Mouse (Mus musculus) heart, adult 18-20 months (tissue): ENCODE data around the gene Pm20d1. TPM values are rescaled to one million over a fixed set of nuclear protein-coding genes. Genes with fewer than 3 reads are reported as not detected.

Source experiments
- DNase-seq, 2 experiments: peaks; one replicate each; pipeline ENCODE4 v3.0.0; 2021 to 2022; ENCODE audit warnings: mixed read lengths in 1 of 2
- total RNA-seq, 2 experiments: library from RNA; stranded (reverse); gene quantifications; 2 replicates each; pipeline ENCODE4 v1.2.3; 2021

Pm20d1 gene
- total RNA-seq, 2 experiments from 2014 or later: 7.4 to 9.1 TPM

DNA sequence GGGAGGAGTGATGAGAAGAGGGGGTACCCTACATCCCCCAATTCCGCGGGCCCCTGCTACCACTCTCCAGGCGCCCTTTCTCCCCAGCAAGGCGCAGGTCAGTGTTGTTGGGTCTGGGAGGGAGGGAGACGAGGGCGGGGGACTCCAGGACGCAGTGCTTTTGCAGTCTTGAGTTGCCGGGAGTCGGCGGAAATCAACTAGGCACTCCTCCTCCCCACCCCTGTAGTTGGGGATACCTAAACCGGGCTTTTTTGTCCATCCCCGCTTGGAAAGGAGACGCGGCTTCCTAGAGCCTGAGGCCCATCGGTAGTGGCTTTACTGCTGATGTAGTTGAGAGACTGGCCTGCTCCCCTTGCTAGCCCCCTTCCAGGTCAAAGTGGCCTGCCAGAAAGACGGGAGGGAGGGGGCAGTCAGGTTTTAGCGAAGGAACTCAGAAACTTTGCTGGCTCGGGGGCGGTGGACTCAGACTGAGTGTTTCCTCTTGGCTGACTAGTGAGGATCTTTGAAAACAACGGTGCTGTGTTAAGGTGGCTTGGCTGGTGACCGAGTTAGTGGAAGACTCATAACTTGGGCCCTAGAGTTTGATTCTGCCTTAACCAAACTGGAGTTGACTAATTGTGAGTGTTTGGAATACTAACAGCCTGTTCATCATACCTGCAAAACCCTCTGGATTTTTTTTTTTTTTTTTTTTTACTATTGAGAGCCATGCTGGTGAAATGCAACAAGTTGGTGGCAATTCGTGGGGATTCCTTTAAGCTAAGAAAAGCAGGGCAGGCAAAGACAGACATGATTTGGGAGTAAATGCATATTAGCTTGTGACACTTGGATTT is 31.3 kb downstream of the Pm20d1 start:
- peak; percentile 43 to 64 for DNase-seq

DNA sequence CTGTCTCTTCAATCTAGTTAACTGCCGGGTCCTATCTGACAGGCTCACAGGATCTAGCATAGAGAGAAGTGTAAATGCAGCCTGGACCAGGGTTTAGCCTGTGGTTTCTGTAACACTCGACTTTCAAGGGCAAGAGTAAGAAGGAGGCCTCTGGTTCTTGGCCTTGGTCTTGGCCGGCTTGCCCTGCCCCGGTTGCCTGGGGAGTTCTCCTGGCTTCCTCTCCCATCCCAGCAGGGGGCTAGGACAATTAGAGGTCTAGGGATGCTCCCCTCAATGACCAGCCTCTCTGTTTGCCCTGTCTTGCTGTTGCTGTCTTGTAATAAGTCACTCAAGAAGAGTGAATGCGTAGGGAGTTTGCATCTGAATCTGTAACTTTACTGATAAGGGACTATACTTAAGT is 32.1 kb downstream of the Pm20d1 start:
- DNase-seq: peak in 1 of 2 experiments; percentile 19

DNA sequence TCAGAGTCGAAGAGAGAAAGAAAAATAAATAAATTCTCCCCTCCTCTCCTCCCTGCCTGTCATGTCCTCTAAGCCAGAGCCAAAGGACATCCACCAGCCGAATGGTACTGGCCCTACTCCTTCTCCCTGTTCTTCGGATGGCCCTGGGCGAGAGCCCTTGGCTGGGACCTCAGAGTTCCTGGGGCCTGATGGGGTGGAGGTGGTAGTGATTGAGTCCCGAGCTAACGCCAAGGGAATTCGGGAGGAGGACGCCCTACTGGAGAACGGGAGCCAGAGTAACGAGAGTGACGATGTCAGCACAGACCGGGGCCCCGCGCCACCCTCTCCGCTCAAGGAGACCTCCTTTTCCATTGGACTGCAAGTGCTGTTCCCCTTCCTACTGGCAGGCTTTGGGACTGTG is 33.4 kb downstream of the Pm20d1 start:
- DNase-seq: peak; percentile 48 to 67

DNA sequence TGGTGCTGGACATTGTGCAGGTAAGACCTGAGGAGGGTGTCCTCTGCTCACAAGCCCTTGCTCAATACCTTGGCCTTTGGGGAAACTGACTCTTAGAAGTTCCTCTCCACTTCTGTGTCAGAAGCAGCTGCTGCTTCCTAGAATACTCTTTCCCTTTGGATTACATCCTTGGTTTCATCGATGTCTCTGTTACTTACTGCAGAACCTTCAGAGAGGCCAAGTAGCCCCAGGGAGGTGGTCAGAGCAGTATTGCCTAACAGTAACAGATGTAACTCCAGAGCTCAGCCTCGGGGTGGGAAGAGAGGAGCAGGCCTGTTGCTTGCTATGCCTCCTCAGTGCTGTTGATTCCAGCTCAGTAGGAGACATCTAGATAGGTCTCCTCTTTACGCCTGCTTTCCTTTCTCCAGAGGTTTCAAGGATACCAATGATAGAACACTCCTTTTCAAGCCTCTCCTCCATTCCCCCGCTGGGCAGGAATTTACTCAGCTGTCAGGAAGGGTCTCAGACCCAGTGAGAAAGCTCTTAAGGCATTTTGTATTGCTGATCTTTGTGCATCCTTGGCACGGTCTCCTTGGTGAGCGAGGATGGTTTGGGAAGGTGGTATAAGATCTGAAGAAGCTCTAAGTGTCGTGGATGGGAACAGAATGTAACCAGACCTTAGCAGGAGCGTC is 33.9 kb downstream of the Pm20d1 start:
- DNase-seq: no peak

DNA sequence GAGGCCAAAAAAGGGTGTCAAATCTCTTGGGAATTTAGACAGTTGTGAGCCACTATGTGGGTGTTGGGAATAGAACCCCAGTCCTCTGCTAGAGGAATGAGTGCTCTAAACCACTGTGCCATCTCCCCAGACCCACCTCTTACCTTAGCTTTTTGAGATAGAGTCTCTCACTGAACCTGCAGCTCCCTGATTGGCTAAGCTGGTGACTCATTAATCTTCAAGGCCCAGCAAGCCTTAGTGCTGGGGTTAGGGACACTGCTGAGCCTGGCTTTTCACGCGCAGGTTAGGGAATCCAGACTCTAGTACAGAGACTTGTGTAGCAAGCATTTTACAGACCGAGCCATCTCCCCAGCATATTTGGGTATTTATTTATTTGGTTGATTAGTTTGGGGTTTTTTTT is 39.9 kb downstream of the Pm20d1 start:
- no peak for DNase-seq

DNA sequence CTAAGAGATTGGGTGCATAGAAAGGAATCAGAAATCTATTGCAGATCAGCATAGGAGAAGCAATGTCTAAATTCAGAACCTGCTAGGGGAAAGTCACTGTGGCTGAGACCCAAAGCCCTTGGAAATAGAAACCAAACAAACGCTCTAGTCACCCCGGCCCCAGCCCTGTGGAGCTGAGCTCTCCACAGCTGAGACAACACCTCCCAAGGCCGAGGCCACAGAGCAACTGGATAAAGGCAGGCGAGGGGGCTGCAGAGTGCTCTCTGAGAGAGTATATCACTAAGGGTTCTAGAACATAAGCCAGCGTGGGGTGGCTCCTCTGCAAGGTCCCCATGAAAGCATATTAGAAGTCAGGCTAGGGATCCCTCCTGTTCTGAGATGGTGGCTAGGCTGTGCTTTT is 41.4 kb downstream of the Pm20d1 start:
- DNase-seq: no peak

DNA sequence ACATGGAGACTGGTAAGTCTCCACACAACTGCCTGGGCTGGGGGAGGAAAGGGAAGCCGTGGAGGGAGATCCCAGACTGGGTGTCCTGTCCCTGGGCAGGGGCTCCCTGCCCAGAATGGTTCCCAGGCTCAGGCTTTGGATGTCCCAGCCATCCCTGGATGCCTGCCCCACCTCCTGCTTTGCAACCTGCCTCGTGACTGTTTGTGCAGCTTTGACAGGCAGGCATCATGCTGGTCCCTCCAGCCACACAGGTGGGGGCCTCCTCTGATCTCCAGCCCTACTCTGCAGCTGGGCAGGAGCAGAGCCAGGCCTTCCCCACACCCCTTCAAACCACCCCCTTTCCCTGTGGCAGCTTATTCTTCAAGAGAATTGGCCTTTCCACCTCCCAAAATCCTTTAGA is 42.1 kb downstream of the Pm20d1 start:
- DNase-seq: peak; percentile 62 to 70

DNA sequence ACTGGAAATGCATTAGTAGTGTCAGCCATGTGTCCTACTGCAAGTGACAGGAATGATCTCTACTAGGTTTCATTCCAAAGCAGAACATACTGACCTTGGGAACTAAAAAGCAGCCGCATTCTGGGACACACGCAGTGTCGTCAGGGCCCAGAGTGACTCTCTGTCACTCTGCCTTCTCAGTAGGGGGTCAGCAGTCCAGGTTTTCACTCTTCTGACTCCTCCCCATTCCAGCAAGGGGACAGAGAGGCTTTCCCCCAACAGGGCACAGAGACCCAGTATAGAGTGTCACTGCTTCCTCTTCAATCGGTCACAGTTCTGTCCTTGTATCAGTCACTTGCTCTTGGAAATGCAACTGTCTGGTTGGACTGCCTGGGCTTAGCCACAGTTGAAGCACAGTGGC is 45.0 kb downstream of the Pm20d1 start:
- DNase-seq: no peak

DNA sequence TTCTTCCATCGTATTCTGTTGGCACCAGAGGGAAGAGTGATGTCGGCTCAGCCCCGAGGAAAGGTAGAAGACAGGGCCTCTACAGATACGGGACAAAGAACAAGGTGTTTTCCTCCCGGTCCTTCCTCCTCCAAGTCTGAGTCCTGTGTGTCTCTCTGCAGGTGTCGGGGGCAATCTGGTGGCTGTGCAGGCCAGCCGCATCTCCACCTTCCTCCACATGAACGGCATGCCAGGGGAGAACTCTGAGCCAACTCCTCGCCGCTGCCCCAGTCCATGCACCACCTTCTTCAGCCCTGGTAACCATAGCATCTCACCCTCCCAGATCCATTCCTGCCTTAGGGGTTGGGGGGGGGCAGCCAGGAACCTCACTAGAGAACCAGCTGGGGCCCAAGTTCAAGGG is 46.6 kb downstream of the Pm20d1 start:
- DNase-seq: no peak

DNA sequence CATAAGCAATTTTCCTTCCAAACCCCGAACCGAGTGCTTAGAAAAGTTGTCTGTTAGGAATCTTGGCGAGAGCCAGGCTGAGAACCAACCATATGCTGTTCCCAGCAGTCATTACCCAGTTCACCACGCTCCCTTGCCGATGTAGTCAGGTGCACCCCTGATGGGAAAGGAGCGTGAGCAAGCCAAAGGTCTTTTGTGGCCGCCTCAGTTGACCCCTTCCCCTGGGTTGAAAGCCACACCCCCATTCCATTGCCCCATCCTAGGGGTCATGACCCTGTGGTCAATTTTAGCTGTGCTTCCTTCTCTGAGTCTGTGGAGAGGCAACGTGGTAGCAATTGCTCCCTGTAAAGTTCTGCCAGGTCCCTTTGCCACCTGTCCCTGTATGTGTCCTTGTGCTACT is 47.7 kb downstream of the Pm20d1 start:
- no peak for DNase-seq

DNA sequence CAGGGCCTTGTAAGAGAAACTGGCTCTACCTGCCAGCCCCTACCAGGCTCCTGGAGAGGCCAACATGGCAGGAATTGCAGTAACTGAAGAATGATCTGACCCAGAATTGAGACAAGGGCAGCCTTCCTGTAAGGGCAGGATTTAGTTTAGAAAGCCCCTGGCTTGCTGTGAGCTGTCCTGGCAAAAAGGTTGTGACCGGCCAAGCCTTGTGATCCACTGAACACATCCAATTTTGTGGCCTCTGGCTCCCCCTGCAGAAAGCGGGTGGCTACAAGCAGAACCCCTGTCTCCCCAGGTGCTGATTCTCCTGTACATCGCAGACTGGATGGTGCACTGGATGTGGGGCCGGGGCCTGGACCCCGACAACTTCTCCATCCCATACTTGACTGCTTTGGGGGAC is 49.1 kb downstream of the Pm20d1 start:
- DNase-seq: peak; percentile 75 to 86

DNA sequence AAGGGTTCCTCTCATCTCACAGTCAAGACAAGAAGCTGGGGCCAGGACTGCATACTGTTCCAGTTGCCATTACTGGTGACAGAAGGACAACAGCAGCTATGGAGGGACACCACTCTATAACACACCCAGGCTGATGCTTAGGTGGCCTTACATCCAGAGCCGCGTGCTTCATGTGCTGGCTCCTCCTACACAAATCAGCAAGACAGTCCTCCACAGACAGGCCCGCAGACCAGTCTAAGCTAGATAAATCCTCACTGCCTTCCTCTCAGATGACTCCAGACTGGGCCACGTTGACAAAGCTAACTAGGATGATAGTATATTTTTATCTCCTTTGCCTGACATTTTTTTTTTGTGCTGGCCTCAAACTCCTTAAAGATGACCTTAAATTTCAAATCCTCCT is 64.6 kb downstream of the Pm20d1 start:
- no peak for DNase-seq

DNA sequence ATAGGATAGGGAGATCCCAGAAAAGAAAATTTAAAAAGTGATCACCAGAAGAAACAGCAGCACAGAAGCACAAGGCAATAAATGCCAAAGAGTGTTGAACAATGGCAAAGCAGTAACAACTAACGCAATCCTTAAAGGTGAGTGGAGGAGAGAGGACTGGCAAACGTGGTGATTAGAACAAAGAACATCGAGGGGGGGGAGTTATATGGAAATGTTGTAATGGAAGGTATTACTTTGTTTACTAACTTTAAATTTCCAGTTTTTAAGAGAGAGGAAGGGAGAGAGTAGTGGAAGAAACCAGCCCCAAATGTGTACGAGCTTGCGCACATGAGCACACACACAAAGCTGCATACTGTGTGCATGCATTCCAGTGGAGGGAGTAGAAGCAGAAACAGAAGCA is 68.4 kb downstream of the Pm20d1 start:
- DNase-seq: no peak

DNA sequence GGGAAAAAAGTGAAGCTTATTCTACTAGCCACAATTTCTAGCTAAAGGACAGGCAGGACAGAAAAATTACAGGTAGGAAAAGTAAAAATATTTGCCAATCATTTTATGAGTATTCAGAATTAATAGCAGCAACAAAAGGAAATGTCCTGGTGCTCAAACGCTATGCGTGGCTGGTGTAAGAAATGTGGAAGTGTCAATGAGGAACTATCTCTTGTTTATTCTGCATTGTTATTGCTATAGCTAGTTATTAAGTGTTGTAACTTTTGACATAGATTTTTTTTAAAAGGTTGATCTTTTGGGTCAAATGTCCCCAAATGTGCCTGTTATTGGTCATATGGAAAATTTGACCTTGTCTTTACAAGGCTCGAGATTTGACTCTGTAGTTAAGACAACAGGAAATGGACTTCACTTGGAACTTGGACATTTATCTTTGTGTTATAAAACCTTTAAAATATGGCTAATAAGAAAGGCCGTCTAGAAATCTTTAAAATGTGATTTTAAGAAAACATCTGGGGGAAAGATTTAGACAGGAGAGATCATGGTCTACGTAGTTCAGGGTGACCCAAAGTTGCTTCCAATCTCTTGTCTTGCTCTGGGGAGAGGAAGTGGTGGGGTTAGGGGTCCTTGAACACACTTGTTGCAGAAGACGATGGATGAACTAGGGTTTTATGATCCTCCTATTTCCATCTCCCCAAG is 69.3 kb downstream of the Pm20d1 start:
- DNase-seq: no peak

DNA sequence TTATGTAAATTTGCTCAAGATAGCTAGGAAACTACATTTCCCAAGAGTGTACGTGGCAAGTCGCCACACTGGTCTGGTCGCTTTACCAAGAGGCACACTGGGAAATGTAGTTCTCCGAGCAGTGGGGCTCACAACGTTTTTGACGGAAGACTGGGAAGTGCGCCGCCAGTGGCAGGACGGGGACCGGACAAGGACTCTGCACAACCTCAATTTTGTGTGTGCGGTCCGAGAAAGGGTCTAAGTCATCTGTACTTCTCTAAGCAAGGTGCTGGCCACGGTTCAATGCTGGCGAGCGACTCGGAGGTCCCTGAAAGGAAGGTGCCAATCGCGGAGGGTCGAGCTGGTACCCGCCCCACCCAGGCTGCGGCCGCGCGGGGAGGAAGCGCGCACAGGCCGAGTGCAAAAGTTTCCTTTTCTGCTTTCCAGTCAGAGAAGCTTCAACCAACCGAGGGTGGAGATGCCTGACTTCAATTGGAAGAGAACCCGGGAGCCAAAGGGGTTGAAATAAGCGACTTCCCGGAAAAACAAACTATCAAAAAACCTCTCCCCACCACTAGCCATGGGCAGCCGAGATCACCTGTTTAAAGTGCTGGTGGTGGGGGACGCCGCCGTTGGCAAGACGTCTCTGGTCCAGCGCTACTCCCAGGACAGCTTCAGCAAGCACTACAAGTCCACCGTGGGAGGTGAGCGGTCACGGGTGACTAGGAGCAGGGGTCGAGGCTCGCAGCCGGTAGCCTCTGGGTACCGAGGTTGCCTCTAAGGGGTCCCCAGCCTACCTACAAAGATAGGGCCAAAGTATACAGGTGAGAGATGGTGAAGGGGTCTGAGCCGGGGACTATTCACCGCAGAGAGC is 70.1 kb downstream of the Pm20d1 start, which contains the start of gene Rab29:
Gene Rab29, plus strand, starts transcription at position 132 of the 853 bp plus-strand sequence.
- peak; percentile 95 to 97 for DNase-seq

DNA sequence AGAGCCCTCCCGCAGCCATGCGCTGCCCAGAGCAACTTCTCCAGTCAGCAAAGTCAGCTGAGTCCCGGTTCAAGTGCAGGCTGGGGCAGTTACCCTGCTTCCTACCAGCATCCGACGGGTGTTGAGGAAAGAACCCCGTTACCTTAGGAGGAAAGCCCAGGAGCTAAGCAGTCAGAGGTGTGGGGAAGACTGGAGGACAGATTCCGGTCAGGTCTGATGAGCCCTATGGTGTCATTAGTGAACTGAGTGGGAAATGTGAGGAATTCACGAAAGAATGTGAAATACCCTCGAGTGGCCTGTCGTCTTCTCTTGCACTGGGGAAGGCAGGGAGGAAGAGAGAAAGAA is 70.7 kb downstream of the Pm20d1 start:
- DNase-seq: peak in 1 of 2 experiments; percentile 53

DNA sequence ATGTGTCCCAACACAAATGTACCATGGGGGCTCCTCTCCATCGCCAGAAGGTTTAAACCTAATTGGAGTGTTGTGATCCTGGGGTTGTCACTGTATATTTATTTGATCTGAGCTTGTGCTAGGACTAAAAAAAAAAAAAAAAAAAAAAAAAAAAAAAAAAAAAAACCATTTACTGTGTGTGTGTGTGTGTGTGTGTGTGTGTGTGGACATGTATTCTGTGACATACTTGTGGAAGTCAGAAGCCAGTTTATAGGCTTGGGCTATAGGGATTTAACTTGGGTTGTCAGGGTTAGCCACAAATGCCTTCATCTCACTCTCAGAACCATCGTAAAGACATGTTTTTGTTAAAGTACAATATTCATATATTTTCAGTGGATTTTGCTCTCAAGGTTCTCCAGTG is 72.4 kb downstream of the Pm20d1 start:
- no peak for DNase-seq

Other genes with a start within 250 kb of the Pm20d1 start
- gene Avpr1b, start 198.1 kb upstream of the Pm20d1 start, total RNA-seq: not detected
- 1 to 10 TPM in 1 of 2 experiments, under 1 TPM in 1; 0.52 to 2.5 TPM for gene Ctse, start 159.1 kb upstream of the Pm20d1 start, total RNA-seq
- 1 to 10 TPM; 2.9 to 3.4 TPM for gene Rab7b, start 108.7 kb upstream of the Pm20d1 start, total RNA-seq
- gene Slc26a9, start 53.4 kb upstream of the Pm20d1 start, total RNA-seq: under 1 TPM in 1 of 2 experiments, not detected in 1; 0.15 TPM
- 10 to 100 TPM; 38.8 to 51.8 TPM for gene Slc41a1, start 30.1 kb downstream of the Pm20d1 start, total RNA-seq
- gene Rab29, start 69.8 kb downstream of the Pm20d1 start, total RNA-seq: 10 to 100 TPM; 11.3 to 11.4 TPM
- 10 to 100 TPM; 60.7 to 63.9 TPM for gene Nucks1, start 113.2 kb downstream of the Pm20d1 start, total RNA-seq
- gene Slc45a3, start 165.6 kb downstream of the Pm20d1 start, total RNA-seq: 1 to 10 TPM; 5.4 to 6.9 TPM
- 10 to 100 TPM; 77.4 to 82.0 TPM for gene Elk4, start 210.2 kb downstream of the Pm20d1 start, total RNA-seq